Mouse (Mus musculus): ENCODE results near the gene Xxylt1.

DNA sequence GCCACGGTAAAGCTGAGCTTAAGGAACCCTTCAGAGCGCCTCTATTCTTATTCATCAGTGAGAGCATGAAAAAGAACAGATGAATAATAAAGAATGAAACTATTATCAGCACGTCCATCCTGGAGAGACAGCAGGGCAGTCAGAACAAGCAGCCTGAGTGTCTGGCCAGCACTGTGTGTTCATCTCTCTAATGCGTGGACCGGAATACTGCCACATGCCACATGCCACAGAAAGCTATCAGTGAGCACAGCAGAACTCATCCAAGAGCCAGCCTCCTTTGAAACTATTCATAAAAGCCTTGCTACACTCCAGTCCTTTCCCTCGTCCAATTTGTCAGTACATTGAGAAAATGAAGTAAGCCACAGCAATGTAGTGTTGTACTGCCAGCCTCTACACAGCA is 12.8 kb upstream of the Xxylt1 start:
- no peak for TF ChIP-seq ZNF384 (IDR thresholded peaks at IDR 0.05; ENCODE audit: low read depth, low read length)
- TF ChIP-seq CHD2 (IDR thresholded peaks at IDR 0.05; ENCODE audit: low read depth, low read length) = no peak
- no peak for TF ChIP-seq MAFK (IDR thresholded peaks at IDR 0.05; ENCODE audit: insufficient read depth, low read depth, low read length)
- no peak for TF ChIP-seq HCFC1 (IDR thresholded peaks at IDR 0.05; ENCODE audit: borderline replicate concordance, insufficient read depth, low read length)
- no peak for TF ChIP-seq ZC3H11A (IDR thresholded peaks at IDR 0.05; ENCODE audit: borderline replicate concordance, low read depth, low read length)
